Mouse (Mus musculus): ENCODE data around the gene Zbtb38. TPM values are rescaled to one million over a fixed set of nuclear protein-coding genes. Genes with fewer than 3 reads are reported as not detected.
A peak's percentile ranks its signal among the peaks of the same experiment; 100 is the strongest.

Zbtb38 gene
- polyA plus RNA-seq, 1 experiment from 2014 or later = 57.1 TPM

- ATAC-seq = no peak
- 80% methylated on average over 5 of the region's 5 CpGs for WGBS
- Histone ChIP-seq H3K9ac (ENCODE audit: low read depth, low read length) (no peak overlapping the region), H3K4me2 (ENCODE audit: low read length) (no peak overlapping the region), H3K4me3 (ENCODE audit: low read depth, low read length) (no peak overlapping the region), H3K36me3 (ENCODE audit: control insufficient read depth, insufficient read depth, low read length) (no peaks in the 10 kb centered on the region), H3K27ac (ENCODE audit: low read length) (no peak overlapping the region), H3K27me3 (ENCODE audit: control insufficient read depth, insufficient read depth, low read depth, low read length) (no peaks in the 10 kb centered on the region), H3K4me1 (ENCODE audit: control insufficient read depth, insufficient read depth, low read length) (no peaks in the 10 kb centered on the region), H3K9me3 (replicated peaks; ENCODE audit: control insufficient read depth, low read length, poor library complexity, severe bottlenecking) (no peaks in the 10 kb centered on the region)
Observed at GRCm38 (mm10) chr9:96765410-96765809, 12.8 kb upstream of the Zbtb38 start.

GRCm38 (mm10) chr9:96763847-96764631 lies 11.4 kb upstream of the Zbtb38 start:
- Histone ChIP-seq H3K4me1 (ENCODE audit: control insufficient read depth, insufficient read depth, low read length) (no peaks in the 10 kb centered on the region), H3K9ac (ENCODE audit: low read depth, low read length) (no peak overlapping the region), H3K4me3 (ENCODE audit: low read depth, low read length) (no peak overlapping the region), H3K36me3 (ENCODE audit: control insufficient read depth, insufficient read depth, low read length) (no peaks in the 10 kb centered on the region), H3K4me2 (ENCODE audit: low read length) (no peak overlapping the region), H3K9me3 (replicated peaks; ENCODE audit: control insufficient read depth, low read length, poor library complexity, severe bottlenecking) (no peaks in the 10 kb centered on the region), H3K27ac (ENCODE audit: low read length) (no peak overlapping the region), H3K27me3 (ENCODE audit: control insufficient read depth, insufficient read depth, low read depth, low read length) (no peaks in the 10 kb centered on the region)
- no peak for ATAC-seq
- WGBS = 85% methylated on average over 9 of the region's 9 CpGs

DNA sequence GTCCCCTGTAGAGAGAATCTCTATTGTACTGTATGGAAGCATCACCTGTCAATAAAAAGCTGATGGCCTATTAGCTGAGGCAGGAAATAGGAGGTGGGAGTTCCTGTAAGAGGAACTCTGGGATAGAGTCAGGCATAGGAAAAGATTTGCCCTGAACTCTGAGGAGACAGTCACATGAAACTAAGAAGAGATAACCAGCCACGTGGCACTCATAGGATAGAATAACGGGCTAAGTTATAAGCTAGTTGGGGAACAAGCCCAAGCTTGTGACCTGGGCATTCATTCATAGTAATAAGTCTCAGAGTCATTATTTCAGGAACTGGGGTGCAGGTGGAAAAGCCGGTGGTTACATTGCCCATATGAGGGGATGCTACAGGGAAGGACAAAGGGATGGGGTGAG lies 10.4 kb upstream of the Zbtb38 start:
- no peak for ATAC-seq
- H3K4me2 ChIP-seq (ENCODE audit: low read length) = no peak overlapping the region
- H3K9ac ChIP-seq (ENCODE audit: low read depth, low read length) = no peak overlapping the region
- no peaks in the 10 kb centered on the region for H3K4me1 ChIP-seq (ENCODE audit: control insufficient read depth, insufficient read depth, low read length)
- H3K36me3 ChIP-seq (ENCODE audit: control insufficient read depth, insufficient read depth, low read length) = no peaks in the 10 kb centered on the region
- no peaks in the 10 kb centered on the region for H3K27me3 ChIP-seq (ENCODE audit: control insufficient read depth, insufficient read depth, low read depth, low read length)
- 90% methylated on average over 3 of the region's 3 CpGs for WGBS
- H3K4me3 ChIP-seq (ENCODE audit: low read depth, low read length) = no peak overlapping the region
- no peak overlapping the region for H3K27ac ChIP-seq (ENCODE audit: low read length)
- H3K9me3 ChIP-seq (replicated peaks; ENCODE audit: control insufficient read depth, low read length, poor library complexity, severe bottlenecking) = no peaks in the 10 kb centered on the region

DNA sequence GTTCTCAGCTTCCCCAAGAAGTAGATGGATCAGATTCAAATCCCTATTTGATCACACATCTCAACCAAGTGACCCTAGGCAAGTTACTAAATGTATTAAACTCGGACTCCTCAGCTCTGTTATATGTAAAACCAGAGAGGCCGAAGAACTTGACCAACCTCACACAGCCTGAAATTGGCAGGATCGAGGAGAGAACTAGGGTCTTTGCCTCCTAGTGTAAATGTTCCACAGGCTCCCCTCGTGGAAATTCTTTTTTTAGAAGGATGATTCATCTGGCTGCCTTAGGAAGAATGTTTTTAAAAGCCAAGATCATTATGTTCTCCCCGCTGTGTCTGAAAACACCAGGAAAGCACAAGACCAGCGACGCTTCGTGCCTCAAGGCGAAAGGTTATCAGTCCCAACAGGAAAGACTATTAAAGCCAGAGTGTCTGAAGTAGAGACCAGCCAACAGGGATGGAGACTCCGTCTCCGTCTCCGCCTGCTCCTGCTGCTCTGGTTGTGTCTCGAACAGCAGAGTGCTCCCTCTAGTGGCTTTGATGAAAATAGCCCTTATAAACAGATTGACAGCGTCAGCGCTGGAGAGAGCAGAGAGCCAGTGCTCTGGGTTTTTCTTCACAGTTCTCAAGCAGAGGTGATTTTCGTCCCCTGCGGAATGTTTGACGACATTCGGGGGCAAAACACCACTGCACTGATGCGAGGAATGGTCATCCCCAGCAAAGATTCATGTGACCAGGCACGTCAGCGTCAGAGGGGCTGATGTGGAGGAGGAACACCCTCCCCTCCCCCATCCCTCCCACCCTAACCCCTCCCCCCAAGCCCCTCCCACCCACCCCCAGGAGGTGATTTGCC lies 6.3 kb upstream of the Zbtb38 start:
- Histone ChIP-seq H3K4me2 (ENCODE audit: low read length) (peak overlapping the region; percentile 57), H3K27me3 (ENCODE audit: control insufficient read depth, insufficient read depth, low read depth, low read length) (no peaks in the 10 kb centered on the region), H3K36me3 (ENCODE audit: control insufficient read depth, insufficient read depth, low read length) (no peaks in the 10 kb centered on the region), H3K27ac (ENCODE audit: low read length) (peak overlapping the region; percentile 80), H3K9ac (ENCODE audit: low read depth, low read length) (peak overlapping the region; percentile 65), H3K4me1 (ENCODE audit: control insufficient read depth, insufficient read depth, low read length) (no peaks in the 10 kb centered on the region), H3K4me3 (ENCODE audit: low read depth, low read length) (peak overlapping the region; percentile 40), H3K9me3 (replicated peaks; ENCODE audit: control insufficient read depth, low read length, poor library complexity, severe bottlenecking) (no peaks in the 10 kb centered on the region)
- ATAC-seq = peak; percentile 95
- 12% methylated on average over 22 of the region's 22 CpGs for WGBS

- no peaks in the 10 kb centered on the region for H3K4me1 ChIP-seq (ENCODE audit: control insufficient read depth, insufficient read depth, low read length)
- no peak overlapping the region for H3K9ac ChIP-seq (ENCODE audit: low read depth, low read length)
- WGBS = 94% methylated on average over 9 of the region's 9 CpGs
- H3K9me3 ChIP-seq (replicated peaks; ENCODE audit: control insufficient read depth, low read length, poor library complexity, severe bottlenecking) = no peaks in the 10 kb centered on the region
- H3K27ac ChIP-seq (ENCODE audit: low read length) = no peak overlapping the region
- no peaks in the 10 kb centered on the region for H3K27me3 ChIP-seq (ENCODE audit: control insufficient read depth, insufficient read depth, low read depth, low read length)
- H3K4me2 ChIP-seq (ENCODE audit: low read length) = no peak overlapping the region
- no peak overlapping the region for H3K4me3 ChIP-seq (ENCODE audit: low read depth, low read length)
- no peak for ATAC-seq
- H3K36me3 ChIP-seq (ENCODE audit: control insufficient read depth, insufficient read depth, low read length) = no peaks in the 10 kb centered on the region
Observed at GRCm38 (mm10) chr9:96756638-96757435, 4.2 kb upstream of the Zbtb38 start.

- H3K36me3 ChIP-seq (ENCODE audit: control insufficient read depth, insufficient read depth, low read length) = no peaks in the 10 kb centered on the region
- no peak overlapping the region for H3K27ac ChIP-seq (ENCODE audit: low read length)
- no peaks in the 10 kb centered on the region for H3K27me3 ChIP-seq (ENCODE audit: control insufficient read depth, insufficient read depth, low read depth, low read length)
- no peaks in the 10 kb centered on the region for H3K4me1 ChIP-seq (ENCODE audit: control insufficient read depth, insufficient read depth, low read length)
- ATAC-seq = no peak
- WGBS = 90% methylated on average over 11 of the region's 11 CpGs
- H3K9me3 ChIP-seq (replicated peaks; ENCODE audit: control insufficient read depth, low read length, poor library complexity, severe bottlenecking) = no peaks in the 10 kb centered on the region
- no peak overlapping the region for H3K4me3 ChIP-seq (ENCODE audit: low read depth, low read length)
- no peak overlapping the region for H3K4me2 ChIP-seq (ENCODE audit: low read length)
- H3K9ac ChIP-seq (ENCODE audit: low read depth, low read length) = no peak overlapping the region
Observed at GRCm38 (mm10) chr9:96755761-96756160, 3.1 kb upstream of the Zbtb38 start.

- no peak overlapping the region for H3K4me3 ChIP-seq (ENCODE audit: low read depth, low read length)
- no peaks in the 10 kb centered on the region for H3K4me1 ChIP-seq (ENCODE audit: control insufficient read depth, insufficient read depth, low read length)
- 38% methylated on average over 1 of the region's 1 CpGs for WGBS
- ATAC-seq = no peak
- no peak overlapping the region for H3K27ac ChIP-seq (ENCODE audit: low read length)
- no peaks in the 10 kb centered on the region for H3K27me3 ChIP-seq (ENCODE audit: control insufficient read depth, insufficient read depth, low read depth, low read length)
- H3K9me3 ChIP-seq (replicated peaks; ENCODE audit: control insufficient read depth, low read length, poor library complexity, severe bottlenecking) = no peaks in the 10 kb centered on the region
- no peaks in the 10 kb centered on the region for H3K36me3 ChIP-seq (ENCODE audit: control insufficient read depth, insufficient read depth, low read length)
- no peak overlapping the region for H3K4me2 ChIP-seq (ENCODE audit: low read length)
- H3K9ac ChIP-seq (ENCODE audit: low read depth, low read length) = no peak overlapping the region
Observed at GRCm38 (mm10) chr9:96754625-96754969, 2.0 kb upstream of the Zbtb38 start.

- H3K4me1 ChIP-seq (ENCODE audit: control insufficient read depth, insufficient read depth, low read length) = no peaks in the 10 kb centered on the region
- no peak overlapping the region for H3K27ac ChIP-seq (ENCODE audit: low read length)
- H3K4me3 ChIP-seq (ENCODE audit: low read depth, low read length) = no peak overlapping the region
- no peaks in the 10 kb centered on the region for H3K27me3 ChIP-seq (ENCODE audit: control insufficient read depth, insufficient read depth, low read depth, low read length)
- H3K36me3 ChIP-seq (ENCODE audit: control insufficient read depth, insufficient read depth, low read length) = no peaks in the 10 kb centered on the region
- no peak for ATAC-seq
- no peaks in the 10 kb centered on the region for H3K9me3 ChIP-seq (replicated peaks; ENCODE audit: control insufficient read depth, low read length, poor library complexity, severe bottlenecking)
- no peak overlapping the region for H3K4me2 ChIP-seq (ENCODE audit: low read length)
- H3K9ac ChIP-seq (ENCODE audit: low read depth, low read length) = no peak overlapping the region
- WGBS = 81% methylated on average over 11 of the region's 11 CpGs
Observed at GRCm38 (mm10) chr9:96753921-96754624, 1.4 kb upstream of the Zbtb38 start.

Data from midbrain, embryonic 16.5 days (tissue).